Mouse (Mus musculus) CH12F3 (cell line): ENCODE results near the gene Fchsd2.

Experiments
- in situ Hi-C: fragments of 300-500 bp; cut with MboI; formaldehyde crosslinking; loops from 2 replicates; pipeline ENCODE4 v1.14.3; 2020; ENCODE audit warnings: low sequenced_read_pairs

Fchsd2 gene

DNA sequence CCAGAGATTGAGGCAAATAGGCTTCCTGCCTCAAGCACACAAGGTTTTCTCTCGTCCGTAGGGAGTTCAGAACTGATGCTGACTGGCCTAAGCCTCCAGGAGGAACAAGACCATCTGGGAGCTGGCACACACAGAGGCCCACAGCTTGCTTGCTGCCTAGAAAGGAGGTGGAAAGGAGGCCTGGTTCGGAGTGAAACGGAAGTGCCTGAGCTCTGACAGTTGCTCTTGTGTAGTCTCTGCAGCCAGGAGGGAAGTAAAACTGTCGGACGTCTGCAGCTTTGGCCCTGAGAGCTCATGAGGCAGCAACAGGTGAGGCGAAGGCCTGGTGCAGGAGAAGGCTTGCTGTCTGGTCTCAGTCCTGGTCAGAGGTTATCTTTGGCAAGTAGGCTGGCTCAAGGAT lies at the start of gene Fchsd2:
Gene Fchsd2, plus strand, starts transcription at position 246 of the 400 bp plus-strand sequence.
- in situ Hi-C loops: no loop called here

DNA sequence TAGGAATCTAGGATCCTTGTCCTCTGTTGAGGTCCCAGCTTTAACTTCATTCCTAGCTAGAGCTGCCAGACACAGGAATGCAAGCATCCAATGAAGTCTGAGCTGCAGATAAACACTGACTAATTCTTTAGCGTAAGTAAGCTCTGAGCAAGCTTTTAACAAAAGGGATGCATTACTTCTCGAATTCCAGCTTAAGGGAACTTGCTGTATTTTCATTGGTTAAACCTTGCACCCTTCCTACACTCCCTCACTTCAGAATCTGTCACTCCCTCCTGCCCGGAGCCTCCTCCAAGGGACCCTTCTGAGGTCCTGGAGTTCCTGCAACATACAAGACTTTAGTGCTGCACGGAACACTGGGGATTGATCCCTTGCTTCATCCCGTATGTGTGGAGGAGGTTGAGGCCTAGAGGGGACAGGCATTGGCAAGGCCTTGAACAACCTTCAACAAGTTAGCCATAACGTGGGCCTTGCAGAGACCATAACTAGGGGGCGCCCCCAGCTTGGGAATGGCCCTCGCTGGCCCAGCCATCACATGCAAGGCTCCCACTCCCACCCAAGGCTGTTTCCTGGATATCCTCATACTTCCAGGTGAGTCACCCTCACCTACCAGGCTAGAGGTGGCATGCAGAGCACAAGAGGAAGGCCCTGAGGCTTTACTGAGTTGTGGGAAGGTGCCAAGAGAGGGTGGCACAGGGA lies 48.7 kb upstream of the Fchsd2 start:
- in situ Hi-C loops: no loop called here

DNA sequence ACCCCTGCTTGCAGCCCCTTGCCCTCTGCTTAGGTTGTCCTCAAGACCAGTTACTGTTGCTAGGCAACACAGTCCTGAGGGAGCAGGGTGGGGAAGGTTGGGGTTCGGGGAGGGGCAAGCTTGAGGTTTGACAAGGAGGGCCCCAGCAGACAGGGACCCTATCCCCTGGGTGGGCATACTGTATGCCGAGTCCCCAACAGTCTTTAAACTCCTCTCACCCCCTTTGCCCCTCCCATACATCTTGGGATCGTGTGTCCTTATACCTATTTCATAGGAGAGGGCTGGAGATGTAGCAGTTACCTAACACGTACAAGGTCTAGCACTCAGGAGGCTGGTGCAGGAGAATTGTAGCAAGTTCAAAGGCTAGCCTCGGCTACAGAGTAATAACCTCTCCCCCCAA lies 44.4 kb upstream of the Fchsd2 start:
- in situ Hi-C loops: no loop called here

DNA sequence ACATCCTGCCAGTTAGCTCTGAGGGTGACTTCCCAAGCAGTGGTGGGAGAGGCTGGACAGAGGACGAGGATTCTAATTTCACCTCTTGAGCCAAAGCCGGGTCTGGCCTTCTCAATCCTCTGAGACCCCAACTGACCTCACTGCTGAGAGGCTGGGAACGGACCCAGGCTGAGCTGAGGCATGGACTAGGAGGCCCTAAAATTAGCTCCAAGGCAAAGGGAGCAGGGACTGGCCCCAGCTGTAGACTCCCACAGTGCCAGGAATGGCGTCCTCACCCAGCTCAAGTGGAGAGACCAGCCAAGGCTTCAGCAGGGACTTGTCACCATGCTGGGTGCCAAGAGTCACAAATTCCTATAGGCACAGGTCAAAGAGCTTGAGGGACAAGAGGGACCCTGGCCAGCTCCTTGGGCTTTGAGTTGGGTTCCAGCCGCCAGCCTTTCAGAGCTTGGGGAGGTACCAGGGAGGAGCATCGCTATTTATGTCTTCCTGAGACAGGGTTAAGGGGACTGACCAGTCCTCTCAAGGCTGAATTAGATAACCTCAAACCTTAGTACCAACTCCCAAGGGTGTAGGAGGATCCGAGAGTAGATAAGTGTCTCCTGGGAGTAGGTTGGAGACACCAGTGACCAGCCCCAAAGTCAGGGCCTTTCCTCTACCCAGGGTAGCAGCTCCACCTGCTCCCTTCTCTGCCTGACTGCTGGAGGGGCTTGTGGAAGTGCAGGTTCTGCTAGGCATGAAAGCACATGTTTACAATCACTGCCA lies 43.2 kb upstream of the Fchsd2 start:
- in situ Hi-C loops: no loop called here

DNA sequence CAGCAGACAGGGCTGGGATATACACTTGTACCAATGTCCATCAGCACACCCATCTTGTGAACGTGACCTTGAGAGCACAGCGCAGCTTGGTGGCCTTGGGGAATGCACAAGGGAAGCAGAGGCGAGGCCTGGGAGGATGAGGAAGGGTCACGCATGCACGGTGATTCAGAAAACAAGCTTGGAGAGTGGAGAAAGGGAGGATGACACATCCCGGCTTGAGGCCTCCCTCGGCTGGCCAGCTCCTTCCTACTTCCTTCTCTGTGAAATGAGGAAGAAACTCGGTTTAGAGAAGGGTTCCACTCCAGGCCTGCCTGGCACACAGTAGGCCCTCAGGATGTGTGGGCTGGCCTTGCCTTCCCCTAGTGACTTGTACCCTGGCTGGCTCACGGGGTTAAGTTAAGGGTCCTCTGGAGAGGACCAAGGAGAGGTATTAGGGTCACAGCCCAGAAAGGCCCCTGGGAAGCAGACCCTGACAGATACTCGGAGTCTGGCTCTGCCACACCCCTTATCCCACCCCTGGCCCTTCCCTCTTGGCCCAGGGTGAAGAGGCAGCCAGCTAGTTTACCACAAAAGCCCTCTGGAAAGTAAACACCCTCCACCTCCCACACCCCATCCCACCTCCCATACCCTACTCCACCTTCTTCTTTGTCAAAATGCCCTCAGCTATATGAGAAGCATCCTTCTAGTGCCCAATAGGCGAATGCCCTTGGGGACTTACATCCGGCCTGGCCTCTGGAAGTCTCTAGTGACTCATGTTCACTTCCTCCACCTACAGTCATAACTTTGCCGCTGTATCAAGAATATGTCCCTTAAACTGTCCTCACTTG lies 41.7 kb upstream of the Fchsd2 start:
- in situ Hi-C loops: no loop called here

DNA sequence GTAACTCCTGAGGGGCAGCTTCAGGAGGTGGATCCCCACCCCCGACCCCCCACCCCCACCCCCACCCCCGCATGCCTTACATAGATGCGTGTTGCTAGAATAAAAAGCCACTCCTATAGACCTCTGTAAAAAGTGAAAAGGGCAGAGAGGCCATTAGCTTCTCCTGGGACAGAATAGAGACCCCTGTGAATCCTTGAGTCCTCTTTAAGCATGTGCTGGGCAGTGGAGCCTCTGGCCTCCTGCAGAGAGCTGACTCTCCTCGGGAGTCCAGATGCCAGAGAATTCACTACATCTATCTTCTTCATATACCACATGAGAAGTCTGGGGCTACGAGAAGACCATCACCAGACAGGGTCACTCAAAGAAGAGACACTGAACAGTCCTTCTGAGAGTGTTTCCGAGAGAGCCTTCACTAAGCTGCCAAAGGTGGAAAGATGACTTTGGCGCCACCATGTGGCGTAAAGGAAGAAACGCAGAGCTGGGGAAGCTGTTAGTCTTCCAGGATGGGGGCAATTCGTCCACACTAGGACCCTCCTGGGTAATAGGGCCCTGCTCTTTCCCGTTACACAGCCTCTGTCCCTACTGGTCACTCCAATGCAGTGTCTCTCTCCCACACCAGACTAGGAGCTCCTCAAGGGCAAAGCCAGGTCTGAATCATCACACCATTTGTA lies 41.0 kb upstream of the Fchsd2 start:
- in situ Hi-C loops: no loop called here

DNA sequence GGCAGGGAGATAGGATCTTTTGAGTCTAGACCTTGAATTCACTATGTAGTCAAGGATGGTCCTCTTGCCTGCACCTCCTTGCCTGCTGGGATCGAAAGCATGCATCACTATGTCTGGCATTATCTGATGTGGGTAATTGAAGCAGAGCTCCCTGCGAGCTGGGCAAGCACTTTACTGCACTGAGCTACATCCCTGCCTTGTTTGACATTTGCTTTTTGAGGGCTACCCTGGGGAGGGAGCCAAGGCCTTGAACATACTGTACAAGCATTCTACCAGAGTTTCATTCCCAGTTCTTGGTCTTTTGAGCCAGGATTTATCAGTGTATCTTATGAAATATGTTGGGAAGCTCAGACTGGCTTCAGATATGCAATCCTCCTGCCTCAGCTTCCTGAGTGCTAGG lies 39.5 kb upstream of the Fchsd2 start:
- in situ Hi-C loops: no loop called here

DNA sequence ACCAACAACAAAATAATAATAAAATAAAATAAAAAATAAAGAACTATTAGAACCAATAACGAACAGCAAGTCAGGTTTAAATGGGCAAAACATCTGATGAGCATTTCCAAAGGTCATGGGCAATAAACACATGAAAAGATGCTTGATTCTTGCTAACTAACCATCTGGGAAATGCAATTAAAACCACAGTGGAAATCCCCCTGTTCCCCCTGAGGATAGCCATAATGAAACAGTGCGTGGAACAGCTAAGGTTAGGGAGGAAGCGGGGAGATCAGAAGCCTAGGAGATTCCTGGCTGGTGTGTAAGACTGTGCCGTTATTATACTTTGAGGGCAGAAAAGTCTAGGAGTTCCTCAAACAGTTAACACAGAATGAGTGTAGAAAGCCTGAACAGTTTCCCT lies 35.4 kb upstream of the Fchsd2 start:
- in situ Hi-C loops: no loop called here

DNA sequence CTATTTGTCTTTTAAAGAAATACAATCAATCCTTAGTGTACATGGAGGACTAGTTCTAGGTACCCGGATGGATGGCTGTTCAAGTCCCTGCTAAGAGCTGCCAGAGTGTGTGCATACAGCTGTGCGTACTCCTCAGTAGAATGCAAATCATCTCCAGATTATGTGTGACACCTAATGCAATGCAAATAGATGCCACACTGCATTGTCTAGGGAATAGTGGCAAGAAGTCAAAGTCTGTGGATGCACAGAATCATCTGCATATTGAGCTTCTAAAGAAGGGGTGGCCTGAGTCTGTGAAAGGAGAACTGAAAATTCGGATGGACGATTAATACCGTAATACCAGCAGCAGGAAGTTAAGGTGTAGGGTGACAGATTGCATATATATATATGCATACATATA lies 33.5 kb upstream of the Fchsd2 start:
- in situ Hi-C loops: no loop called here

DNA sequence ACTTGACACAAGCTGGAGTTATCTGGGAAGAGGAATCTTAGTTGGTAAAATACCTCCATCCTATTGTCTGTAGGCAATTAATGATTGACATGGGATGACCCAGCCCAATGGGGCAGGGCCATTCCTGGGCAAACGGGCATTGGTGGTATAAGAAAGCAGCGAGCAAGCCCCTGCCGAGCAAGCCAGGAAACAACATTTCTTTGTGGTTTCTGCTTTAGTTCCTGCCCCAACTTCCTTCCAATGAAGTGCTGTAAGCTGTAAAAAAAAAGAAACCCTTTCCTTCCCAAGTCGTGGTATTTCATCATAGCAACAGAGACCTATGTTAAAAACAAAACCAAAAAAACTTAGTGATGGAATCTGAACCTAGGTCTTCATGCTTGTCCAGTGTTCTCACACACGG lies 32.2 kb upstream of the Fchsd2 start:
- in situ Hi-C loops: no loop called here

DNA sequence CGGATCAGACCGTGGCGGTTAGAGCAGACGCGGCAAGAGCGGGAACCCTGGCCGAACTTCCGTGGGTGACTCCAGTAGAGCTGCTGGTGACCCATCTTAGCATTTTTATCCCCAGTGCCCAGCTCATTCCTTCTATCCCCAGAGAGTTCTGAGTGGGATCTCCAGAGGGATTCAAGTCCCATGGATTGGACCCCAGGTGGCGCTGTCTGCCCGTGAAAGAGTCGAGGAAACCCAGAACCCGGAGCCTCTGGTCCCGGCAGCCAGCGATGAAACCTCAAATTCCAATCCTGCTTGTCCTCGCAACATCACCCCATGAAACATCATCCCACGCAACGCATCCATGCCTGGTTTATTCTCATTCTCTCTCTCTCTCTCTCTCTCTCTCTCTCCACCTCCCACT lies 31.3 kb upstream of the Fchsd2 start:
- in situ Hi-C loops: no loop called here

DNA sequence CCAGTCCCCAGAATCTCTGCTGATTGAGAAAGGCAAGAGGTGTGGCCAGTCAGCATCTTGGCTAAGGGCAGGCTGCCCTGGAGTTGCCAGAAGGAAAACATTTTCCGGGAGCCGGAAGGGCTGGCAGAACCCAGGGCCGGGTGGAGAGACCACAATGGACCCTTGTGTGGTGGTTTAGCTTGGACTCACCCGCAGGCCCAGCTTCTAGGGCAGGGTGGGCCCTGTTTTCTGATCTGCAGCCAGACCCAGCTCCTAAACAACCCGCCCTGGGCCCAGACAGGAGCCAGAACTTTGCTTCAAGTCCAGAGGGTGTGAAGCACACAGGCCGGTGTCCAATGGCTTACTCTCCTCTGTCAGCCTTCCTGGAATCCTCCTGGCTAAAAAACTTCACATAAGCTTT lies 30.4 kb upstream of the Fchsd2 start:
- in situ Hi-C loops: no loop called here

DNA sequence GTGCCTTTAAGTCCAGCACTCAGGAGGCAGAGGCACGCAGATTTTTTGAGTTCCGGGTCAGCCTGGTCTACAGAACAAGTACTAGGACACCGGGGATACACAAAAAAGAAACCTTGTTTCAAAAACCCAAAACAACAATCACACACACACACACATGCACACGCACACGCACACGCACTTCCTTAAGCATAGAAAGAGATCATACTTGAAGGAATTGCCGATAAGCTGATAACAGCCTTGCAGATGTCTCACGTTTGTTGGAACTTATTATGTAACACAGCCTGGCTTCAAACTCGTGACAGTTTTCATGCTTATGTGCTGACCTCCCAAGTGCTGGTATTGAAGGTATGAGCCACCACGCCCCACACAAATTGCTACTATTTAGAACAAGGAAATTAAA lies 29.1 kb upstream of the Fchsd2 start:
- in situ Hi-C loops: no loop called here

DNA sequence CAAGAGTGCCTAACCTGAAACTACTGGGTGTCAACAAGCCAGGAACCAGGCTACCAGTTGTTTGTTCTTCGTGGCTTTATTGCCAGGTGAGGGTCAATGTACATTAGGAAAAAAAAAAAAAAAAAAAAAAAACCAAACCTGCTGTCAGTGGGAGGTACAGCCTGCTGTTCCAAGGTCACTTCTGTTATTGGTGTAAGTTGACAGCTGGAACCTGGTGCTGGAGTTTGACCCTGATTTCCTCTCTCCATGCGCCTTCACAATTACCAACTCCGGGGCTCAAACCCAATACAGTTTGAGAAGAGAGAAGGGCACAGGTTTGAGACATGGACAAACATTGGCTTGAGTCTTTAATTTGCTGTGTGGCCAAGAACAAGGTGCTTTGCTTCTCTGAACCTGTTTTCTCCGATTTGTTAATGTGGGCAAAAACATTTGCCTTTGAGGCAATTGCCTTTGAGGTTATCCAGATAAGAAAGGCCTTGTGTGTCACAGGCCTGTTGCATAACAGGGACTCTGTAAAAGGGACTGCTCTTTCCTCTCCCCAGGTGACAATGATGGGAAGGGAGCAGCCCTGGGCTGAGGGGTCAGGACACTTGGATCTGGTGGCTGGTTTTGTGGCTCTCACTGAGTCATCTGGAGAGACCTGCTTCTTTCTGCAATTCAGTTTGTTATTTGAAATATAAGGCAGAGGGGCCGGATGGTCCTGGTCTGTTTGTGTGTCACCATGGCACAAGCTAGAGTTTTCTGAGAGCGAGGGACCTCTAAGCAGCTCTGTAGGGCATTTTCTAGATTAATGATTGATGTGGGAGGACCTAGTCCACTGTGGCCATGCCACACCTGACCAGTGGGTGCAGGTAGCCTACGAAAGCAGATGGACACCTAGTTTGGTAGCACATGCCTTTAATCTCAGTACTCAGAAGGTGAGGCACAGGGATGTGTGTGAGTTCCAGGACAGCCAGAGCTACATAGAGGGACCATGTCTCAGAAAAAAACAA lies 27.7 kb upstream of the Fchsd2 start:
- in situ Hi-C loops: no loop called here

DNA sequence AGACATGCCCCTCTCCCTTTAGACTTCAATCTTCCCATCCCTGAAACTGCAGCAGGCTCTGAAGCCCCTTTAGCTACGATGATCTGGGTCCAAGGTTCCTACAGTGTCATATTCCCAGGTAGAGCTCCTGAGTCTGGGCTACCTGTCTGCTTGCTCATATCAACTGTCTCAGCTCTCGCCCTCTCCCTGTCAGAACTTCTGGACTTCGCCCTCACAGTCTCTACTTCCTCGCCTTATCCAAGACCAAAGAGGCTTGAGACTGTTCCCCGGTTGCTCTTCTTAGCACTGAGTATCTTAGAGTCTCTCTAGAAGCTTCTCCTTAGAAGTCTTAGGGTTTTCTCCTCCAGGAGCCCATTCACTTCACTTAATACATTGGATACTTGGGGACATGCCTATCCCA lies 26.7 kb upstream of the Fchsd2 start:
- in situ Hi-C loops: no loop called here

DNA sequence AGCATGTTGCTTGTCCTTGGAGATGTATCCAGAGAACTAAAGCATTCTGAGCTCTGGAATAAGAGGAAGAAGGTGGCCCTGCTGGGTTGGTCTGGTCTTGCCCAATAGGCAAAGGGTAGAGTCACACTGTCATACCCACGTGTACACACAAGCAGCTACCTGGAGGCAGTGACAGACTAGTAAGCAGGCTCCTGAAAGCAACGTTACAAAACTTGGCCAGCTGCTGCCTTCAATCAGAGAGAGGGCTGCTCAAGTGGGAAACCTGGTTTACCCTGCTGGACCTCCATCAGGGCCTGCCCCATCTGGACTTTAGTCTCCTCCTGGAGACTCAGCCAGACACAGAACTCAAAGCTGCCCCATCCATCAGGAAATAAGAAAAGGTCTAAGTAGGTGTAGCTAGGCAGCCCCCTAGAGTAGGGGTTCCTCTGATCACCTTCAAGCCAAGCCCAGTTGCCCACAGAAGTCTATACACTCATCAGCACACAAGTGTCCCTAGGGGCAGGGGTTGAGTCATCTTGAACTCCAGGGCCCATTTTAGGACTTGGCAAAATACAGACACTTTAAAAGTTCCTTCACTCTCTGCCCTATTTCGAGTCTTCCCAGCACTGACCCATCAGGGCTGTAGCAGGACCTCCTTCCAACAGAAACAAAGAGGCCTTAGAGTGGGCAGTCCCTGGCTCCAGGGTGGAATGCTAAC lies 25.9 kb upstream of the Fchsd2 start:
- in situ Hi-C loops: no loop called here

DNA sequence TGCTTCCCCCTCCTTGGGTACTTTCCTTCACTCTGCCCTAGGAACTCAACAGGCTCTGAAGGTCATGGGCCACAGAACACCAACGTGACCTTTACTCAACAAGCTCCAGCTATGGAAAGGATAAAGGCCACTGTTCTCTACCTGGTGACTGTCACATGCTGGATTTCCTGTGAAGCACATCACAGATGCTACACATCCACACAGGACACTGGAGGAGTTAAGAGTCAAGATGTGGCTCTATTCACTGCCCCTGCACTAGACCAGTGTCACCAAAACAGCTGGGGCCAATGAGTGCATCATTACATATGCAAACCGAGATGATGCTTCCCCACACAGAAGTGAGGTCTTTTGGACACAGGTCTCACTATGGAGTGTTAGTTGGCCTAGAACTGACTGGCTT lies 25.1 kb upstream of the Fchsd2 start:
- in situ Hi-C loops: no loop called here

DNA sequence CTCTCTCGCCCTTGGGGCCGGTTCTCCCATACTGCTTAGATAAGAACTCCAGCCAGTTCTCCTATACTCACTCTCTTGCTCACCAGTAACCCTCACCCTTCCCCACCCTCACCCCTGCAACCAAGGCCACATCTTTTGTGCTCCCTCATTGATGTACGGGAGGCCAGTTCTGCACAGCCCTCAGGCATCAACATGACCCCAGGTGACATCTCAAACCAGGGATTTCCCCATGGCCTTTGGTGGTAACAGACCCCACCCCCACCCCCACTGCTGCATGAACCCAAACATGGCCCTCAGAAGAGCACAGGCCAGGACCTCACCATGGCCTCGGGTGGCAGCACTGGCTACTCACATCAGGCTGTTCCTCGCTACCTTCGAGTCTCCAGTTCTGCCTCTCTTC lies 23.4 kb upstream of the Fchsd2 start:
- in situ Hi-C loops: no loop called here

DNA sequence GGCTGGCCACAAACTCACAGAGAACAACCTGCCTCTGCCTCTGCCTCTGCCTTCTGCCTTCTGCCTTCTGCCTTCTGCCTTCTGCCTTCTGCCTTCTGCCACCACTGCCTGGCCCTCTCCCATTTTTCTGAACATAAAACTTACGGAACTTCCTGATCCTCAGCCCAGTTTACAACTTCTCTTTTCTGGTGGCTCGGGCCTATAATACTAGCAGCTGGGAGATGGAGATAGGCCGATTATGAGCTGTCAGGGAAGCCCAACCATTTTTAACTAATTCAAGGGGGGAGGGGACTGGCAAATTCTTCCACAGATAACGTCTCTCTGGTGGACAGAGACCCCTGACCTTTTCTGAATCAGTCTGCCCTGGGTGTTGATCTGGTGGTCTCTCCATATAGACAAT lies 22.3 kb upstream of the Fchsd2 start:
- in situ Hi-C loops: no loop called here
